Mouse (Mus musculus) limb, embryonic 14.5 days (tissue): ENCODE measurements around the gene Stra6l. TPM values are rescaled to one million over a fixed set of nuclear protein-coding genes. Genes with fewer than 3 reads are reported as not detected.

Experiments used
- ATAC-seq: fragments of 200-750 bp; cut with Nextera tagmentation; 2 replicates; pipeline ENCODE4 v1.8.0; 2017; ENCODE audit warnings: low read depth, moderate number of reproducible peaks, moderate TSS enrichment; ENCODE audit not compliant: low FRiP score
- DNase-seq: peaks from one replicate; pipeline ENCODE4 v3.0.0-alpha.2; 2015; ENCODE audit warnings: low spot score
- H3K27ac ChIP-seq: fragments of 300-500 bp; sonication (generic); replicated peaks from 2 replicates; pipeline ENCODE4 v1.5.1; 2014; ENCODE audit warnings: low read depth, mild to moderate bottlenecking, low read length, moderate library complexity, mixed read lengths
- H3K27me3 ChIP-seq: fragments of 300-500 bp; sonication (generic); 2 replicates; pipeline ENCODE4 v1.6.1; 2014; ENCODE audit warnings: low read length, mixed read lengths; ENCODE audit not compliant: control insufficient read depth, insufficient read depth
- H3K36me3 ChIP-seq: fragments of 300-500 bp; sonication (generic); 2 replicates; pipeline ENCODE4 v1.6.1; 2014; ENCODE audit warnings: mild to moderate bottlenecking, low read length, moderate library complexity, mixed read lengths; ENCODE audit not compliant: control insufficient read depth, insufficient read depth
- H3K4me1 ChIP-seq: fragments of 300-500 bp; sonication (generic); 2 replicates; pipeline ENCODE4 v1.6.1; 2014; ENCODE audit warnings: antibody characterized with exemption, low read length, mixed read lengths; ENCODE audit not compliant: control insufficient read depth, insufficient read depth
- H3K4me2 ChIP-seq: fragments of 300-500 bp; sonication (generic); replicated peaks from 2 replicates; pipeline ENCODE4 v1.6.1; 2014; ENCODE audit warnings: low read depth, mild to moderate bottlenecking, low read length, moderate library complexity; ENCODE audit not compliant: severe bottlenecking
- H3K4me3 ChIP-seq: fragments of 300-500 bp; sonication (generic); replicated peaks from 2 replicates; pipeline ENCODE4 v1.5.1; 2014; ENCODE audit warnings: low read length
- H3K9ac ChIP-seq: fragments of 300-500 bp; sonication (generic); 2 replicates; pipeline ENCODE4 v1.6.1; 2014; ENCODE audit warnings: mild to moderate bottlenecking, low read depth, low read length, moderate library complexity; ENCODE audit not compliant: severe bottlenecking
- H3K9me3 ChIP-seq: fragments of 300-500 bp; sonication (generic); 2 replicates; pipeline ENCODE4 v1.6.1; 2016; ENCODE audit warnings: low read length; ENCODE audit not compliant: control insufficient read depth
- POLR2A ChIP-seq: fragments of 200-500 bp; IDR thresholded peaks from 2 replicates; pipeline ENCODE4 v1.8.0; 2012; ENCODE audit warnings: inconsistent platforms, mild to moderate bottlenecking, moderate library complexity, borderline replicate concordance; ENCODE audit not compliant: insufficient read depth, insufficient read length; ENCODE audit errors: extremely low read depth
- WGBS: fragments of 180-500 bp; shearing (Covaris S2); extraction: QIAGEN DNeasy Blood & Tissue Kit; methylation state at CpG from one replicate; pipeline ENCODE4 v1.1.7; 2014; 5-methylcytosine and 5-hydroxymethylcytosine counted together
- polyA plus RNA-seq, 2 experiments: library from polyadenylated mRNA; depleted of rRNA in 1 of 2; stranded (reverse) in 1 of 2; unstranded in 1 of 2; fragments of >200 nt; fragmentation: Nextera tagmentation in 1 of 2; extraction: Ambion mirVana in 1 of 2; gene quantifications; 2 replicates each; pipeline versions ENCODE4 v1.2.1 to v1.2.3; 2012 to 2014

Stra6l gene
- polyA plus RNA-seq, 2 experiments: 0.81 to 2.1 TPM

GRCm38 (mm10) chr4:45911876-45912275 is 63.4 kb downstream of the Stra6l start:
- no peak overlapping the region for H3K9ac ChIP-seq
- no peak for ATAC-seq

GRCm38 (mm10) chr4:45917091-45917490 is 68.6 kb downstream of the Stra6l start:
- Histone ChIP-seq H3K27ac (no peak overlapping the region), H3K27me3 (no peaks in the 10 kb centered on the region), H3K4me3 (no peak overlapping the region), H3K4me1 (no peaks in the 10 kb centered on the region), H3K9ac (no peak overlapping the region), H3K4me2 (no peak overlapping the region), H3K36me3 (no peaks in the 10 kb centered on the region), H3K9me3 (no peaks in the 10 kb centered on the region)
- 82% methylated on average over 7 of the region's 7 CpGs for WGBS
- ATAC-seq (no peak), DNase-seq (no peak)
- TF ChIP-seq POLR2A: no peak

More at GRCm38 (mm10) chr4:45911876-45912275, 63.4 kb downstream of the Stra6l start:
- H3K36me3 ChIP-seq: no peaks in the 10 kb centered on the region
- DNase-seq: no peak
- WGBS: 85% methylated on average over 4 of the region's 4 CpGs
- no peaks in the 10 kb centered on the region for H3K9me3 ChIP-seq
- no peak for TF ChIP-seq POLR2A
- H3K4me3 ChIP-seq: no peak overlapping the region
- H3K27me3 ChIP-seq: no peaks in the 10 kb centered on the region
- no peak overlapping the region for H3K4me2 ChIP-seq
- no peak overlapping the region for H3K27ac ChIP-seq
- no peaks in the 10 kb centered on the region for H3K4me1 ChIP-seq

DNA sequence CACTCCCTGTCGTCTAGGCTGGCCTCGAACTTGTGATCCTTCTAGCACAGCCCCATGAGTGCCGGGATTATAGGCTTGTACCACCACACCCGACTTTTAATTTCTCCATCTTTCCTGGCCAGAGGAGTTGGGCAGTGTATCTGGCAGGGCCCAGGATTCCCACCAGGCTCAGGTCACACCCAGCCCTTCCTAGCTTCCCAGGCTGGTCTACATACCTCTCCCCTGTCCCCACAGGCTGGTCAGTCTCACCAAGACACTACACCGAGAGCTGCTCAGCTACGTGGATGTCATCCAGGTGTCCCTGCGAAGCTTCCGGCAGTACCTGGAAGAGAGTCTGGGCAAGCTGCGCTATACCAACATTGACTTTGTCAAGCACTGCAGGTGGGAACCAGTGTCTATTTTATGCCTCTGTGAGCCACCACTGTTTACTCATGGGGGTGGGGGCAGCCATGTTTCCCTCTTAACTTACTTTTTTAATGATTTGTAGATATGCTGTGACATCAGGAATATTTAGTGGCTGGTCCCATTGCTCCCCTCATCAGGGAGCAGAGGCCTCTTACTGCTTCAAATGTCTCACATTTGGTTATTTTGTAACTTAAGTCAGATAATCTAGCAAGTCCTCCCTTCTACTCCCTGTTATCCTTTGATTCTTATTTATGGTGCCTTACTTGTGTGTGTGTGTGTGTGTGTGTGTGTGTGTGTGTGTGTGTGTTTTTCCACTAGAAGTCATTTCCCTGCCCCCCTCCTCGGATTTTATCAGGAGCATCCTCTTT is 73.4 kb downstream of the Stra6l start:
- no peak for DNase-seq
- H3K4me3 ChIP-seq: no peak overlapping the region
- no peak for TF ChIP-seq POLR2A
- no peaks in the 10 kb centered on the region for H3K9me3 ChIP-seq
- H3K9ac ChIP-seq: no peak overlapping the region
- H3K4me1 ChIP-seq: no peaks in the 10 kb centered on the region
- no peaks in the 10 kb centered on the region for H3K27me3 ChIP-seq
- 83% methylated on average over 10 of the region's 10 CpGs for WGBS
- ATAC-seq: no peak
- H3K36me3 ChIP-seq: no peaks in the 10 kb centered on the region
- H3K4me2 ChIP-seq: no peak overlapping the region
- no peak overlapping the region for H3K27ac ChIP-seq

DNA sequence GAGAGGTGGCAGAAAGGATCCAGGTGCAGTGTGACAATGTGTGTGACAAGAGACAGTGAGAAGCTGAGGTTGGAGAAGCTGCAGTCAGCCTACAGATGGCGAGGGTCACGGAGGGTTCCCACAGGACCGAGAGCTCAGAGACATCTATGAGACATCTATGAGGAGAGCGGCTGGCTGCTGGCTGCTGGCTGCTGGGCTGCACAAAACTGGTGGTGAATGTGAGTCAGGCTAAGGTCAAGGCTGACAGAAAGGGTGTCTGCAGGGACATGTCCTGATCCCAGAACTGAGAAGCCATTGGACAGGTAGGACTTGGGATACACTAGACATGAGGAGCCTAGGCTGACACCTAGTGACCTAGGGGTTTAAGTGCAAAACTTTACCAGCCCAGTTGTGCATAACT is 75.5 kb downstream of the Stra6l start:
- Histone ChIP-seq H3K27me3 (no peaks in the 10 kb centered on the region), H3K27ac (no peak overlapping the region), H3K36me3 (no peaks in the 10 kb centered on the region), H3K9me3 (no peaks in the 10 kb centered on the region), H3K4me1 (no peaks in the 10 kb centered on the region), H3K9ac (no peak overlapping the region), H3K4me2 (no peak overlapping the region), H3K4me3 (no peak overlapping the region)
- no peak for TF ChIP-seq POLR2A
- no peak for ATAC-seq
- no peak for DNase-seq
- 92% methylated on average over 4 of the region's 4 CpGs for WGBS

GRCm38 (mm10) chr4:45928561-45928960 is 80.1 kb downstream of the Stra6l start:
- Histone ChIP-seq H3K4me2 (no peak overlapping the region), H3K36me3 (no peaks in the 10 kb centered on the region), H3K4me1 (no peaks in the 10 kb centered on the region), H3K9ac (no peak overlapping the region), H3K4me3 (no peak overlapping the region), H3K27me3 (no peaks in the 10 kb centered on the region), H3K27ac (no peak overlapping the region), H3K9me3 (no peaks in the 10 kb centered on the region)
- no peak for ATAC-seq
- 73% methylated on average over 4 of the region's 4 CpGs for WGBS
- no peak for TF ChIP-seq POLR2A
- no peak for DNase-seq

Other genes with a start within 250 kb of the Stra6l start
- 1.3 and 3.1 TPM in 2 replicates for gene Aldh1b1, start 49.6 kb upstream of the Stra6l start, polyA plus RNA-seq (2012; rRNA removed)
- gene Aldh1b1, start 49.6 kb upstream of the Stra6l start, polyA plus RNA-seq (2014; fragmentation: Nextera tagmentation; extraction: Ambion mirVana): 0.83 and 1.0 TPM in 2 replicates
- 0.87 and 1.6 TPM in 2 replicates for gene Igfbpl1, start 21.7 kb upstream of the Stra6l start, polyA plus RNA-seq (2012; rRNA removed)
- 0.08 TPM in 1 of 2 replicates, not detected in the other for gene Igfbpl1, start 21.7 kb upstream of the Stra6l start, polyA plus RNA-seq (2014; fragmentation: Nextera tagmentation; extraction: Ambion mirVana)
- gene Ccdc180, start 41.6 kb downstream of the Stra6l start, polyA plus RNA-seq (2012; rRNA removed): 0.01 and 0.03 TPM in 2 replicates
- 0.04 and 0.07 TPM in 2 replicates for gene Ccdc180, start 41.6 kb downstream of the Stra6l start, polyA plus RNA-seq (2014; fragmentation: Nextera tagmentation; extraction: Ambion mirVana)
- 12.7 TPM in 2 replicates for gene Tdrd7, start 116.7 kb downstream of the Stra6l start, polyA plus RNA-seq (2012; rRNA removed)
- gene Tdrd7, start 116.7 kb downstream of the Stra6l start, polyA plus RNA-seq (2014; fragmentation: Nextera tagmentation; extraction: Ambion mirVana): 12.9 and 13.4 TPM in 2 replicates
- gene Tmod1, start 190.3 kb downstream of the Stra6l start, polyA plus RNA-seq (2012; rRNA removed): 8.1 and 10.8 TPM in 2 replicates
- 9.9 and 15.8 TPM in 2 replicates for gene Tmod1, start 190.3 kb downstream of the Stra6l start, polyA plus RNA-seq (2014; fragmentation: Nextera tagmentation; extraction: Ambion mirVana)